Mouse (Mus musculus) embryo, embryonic 11.5 days (tissue): ENCODE measurements around the gene Dnah14.

Experiments used
- DNase-seq: peaks from one replicate; pipeline ENCODE4 v3.0.0-alpha.2; 2012; ENCODE audit warnings: low read depth, low spot score

Gene Dnah14

DNA sequence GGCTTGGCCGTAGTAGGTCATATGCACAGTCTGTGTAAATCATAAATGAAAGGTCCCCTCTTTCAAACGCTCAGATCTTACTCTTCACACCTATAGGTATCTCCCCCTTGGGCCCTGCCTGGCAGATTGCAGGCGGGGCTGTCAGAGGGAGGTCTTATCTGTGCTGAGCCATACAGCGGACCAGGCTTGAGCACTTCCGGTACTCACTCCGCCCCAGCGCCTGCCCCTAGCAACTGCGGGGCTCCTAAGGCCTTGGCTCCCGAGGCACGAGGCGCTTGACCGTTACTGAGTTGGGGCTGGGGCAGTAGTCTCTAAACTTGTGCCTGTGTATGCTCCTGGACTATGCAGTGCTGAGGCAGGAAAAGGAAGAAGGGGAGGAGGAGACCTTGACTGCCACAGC, at the start of gene Dnah14:
TSS of gene Dnah14 (plus strand) at position 238 of the 400 bp plus-strand sequence.
- no peak for DNase-seq

DNA sequence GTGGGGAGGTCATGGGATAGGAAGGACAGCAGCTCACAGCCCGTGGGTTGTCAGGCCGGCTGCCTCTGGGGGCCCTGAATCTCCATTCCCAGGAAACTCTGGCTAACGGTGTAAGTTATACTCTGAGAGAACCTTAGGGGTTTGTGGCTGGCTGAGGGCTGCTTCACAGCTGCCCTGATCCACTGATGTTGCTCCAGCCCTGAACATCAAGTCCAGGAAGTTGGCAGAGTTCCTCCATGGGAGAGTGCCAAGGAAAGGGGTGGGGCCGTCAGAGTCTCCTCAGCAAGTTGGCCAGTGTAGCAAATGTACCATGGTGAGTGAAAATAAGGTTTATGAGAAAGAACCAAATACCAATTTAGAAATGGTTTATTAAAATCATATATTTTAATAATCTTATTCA, 47.0 kb upstream of the Dnah14 start:
- no peak for DNase-seq

DNA sequence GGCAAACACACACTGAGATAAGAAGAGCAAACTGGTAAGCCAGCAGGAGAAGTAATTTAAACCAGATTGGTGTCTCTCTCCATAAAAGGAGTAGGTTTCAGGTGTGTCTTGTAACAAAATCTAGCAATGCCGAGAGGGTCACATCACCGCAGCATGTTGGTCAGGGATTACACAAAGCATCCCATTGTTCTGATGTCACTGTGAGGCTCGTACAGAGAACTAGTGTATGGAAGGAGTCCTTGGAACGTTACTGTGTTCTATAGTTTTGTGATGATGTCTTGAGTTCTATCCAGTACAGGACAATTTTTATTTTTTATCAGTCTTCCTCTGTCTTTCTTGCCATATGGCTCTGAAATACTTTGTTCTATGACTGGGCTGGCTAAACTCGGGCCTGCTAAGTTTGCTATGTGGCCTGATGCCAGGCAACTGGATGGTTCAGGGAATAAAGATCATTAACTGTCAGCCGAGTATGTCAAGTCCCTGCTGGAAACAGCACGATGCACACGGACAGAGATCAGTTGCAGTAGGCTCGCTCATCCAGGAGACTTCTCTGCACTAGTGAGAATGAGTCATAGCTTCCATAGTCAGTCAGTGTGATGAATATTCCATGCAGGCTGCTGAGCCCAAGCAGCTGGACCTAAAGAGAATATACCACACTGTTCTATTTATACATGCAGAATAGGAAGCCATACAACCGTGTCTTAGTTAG, 41.0 kb upstream of the Dnah14 start:
- DNase-seq: no peak

DNA sequence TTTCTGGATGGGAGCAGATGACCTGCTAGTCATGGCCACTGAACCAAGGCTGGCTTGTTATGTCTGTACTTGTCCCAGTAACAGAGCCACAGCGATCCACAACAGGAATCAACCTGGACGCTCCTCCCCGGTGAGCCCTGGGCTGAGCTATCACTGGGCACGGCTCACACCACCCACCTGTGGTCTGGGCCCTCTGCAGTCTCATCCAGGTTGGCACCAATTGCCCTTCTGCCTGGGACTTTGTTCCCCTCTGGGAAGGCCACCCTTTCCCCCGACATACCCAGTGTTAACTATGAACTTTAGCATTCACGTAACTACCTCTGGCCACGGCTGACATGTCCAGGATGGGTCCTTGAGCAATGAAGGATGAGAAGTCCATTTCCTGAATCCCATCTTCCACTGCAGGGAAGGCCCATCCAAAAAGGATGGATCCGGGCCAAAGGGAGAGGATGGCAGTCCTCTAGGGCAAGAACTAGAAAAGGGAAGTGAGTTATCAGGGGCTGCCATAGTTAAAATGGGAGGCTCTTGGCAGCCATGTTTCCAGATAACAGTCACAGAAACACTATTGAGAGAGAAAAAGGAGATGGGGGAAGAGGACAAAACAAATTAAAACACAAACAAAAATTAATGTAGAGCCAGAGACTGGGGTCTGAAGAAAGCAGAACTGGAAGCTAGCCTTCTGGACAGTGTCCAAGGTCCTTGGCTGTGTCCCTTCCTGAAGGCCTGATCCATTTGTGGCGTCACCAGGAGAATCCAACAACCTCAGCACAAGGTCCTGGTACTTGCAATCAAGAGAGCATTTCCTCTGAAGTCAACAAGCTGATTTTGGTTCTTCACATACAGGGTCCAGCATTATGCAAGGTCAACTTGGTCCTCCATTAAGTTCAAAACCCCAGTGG, 38.5 kb upstream of the Dnah14 start:
- no peak for DNase-seq

DNA sequence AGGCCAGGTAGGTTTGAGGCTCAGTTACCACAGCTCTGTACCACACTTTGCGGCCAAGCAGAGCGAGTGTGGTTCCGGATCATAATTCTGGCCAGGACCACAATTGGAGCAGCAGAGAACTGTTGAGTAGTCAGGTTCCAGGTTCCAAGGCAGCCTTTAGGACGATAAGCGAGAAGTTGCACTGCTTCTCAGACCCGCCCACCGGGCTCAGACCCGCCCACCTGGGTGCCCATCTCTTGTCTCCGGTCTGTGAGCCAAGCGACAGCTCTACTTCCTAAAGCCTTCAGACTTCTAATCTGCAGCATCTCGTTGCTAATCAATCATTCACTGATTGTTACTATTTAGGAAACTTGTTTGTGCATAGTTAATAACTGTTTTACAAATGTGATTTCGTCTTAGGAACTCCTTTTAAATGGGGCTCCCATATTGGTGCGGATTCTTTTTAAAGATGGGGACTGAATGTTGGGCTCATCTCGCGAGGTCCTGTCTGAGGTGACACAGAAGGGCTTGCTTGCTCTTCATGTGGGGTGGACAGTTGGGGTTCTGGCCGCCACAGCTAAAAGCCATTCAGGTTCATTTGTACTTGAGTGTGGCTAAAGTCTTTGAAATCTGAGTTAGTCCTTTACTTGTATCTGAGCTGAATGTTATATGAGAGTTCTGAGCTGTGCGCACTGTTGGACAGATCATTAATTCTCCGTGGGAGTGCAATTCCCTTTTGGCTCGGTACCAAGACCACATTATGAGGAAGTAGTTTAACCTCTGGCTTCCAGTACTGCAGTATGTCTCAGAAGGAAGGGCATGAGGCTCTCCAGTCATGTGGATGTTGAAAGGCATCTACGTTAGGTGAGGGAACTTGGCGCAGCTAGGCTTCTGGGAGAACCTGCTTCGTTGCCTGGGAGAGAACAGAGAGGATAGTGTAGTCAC, 36.3 kb upstream of the Dnah14 start:
- no peak for DNase-seq

DNA sequence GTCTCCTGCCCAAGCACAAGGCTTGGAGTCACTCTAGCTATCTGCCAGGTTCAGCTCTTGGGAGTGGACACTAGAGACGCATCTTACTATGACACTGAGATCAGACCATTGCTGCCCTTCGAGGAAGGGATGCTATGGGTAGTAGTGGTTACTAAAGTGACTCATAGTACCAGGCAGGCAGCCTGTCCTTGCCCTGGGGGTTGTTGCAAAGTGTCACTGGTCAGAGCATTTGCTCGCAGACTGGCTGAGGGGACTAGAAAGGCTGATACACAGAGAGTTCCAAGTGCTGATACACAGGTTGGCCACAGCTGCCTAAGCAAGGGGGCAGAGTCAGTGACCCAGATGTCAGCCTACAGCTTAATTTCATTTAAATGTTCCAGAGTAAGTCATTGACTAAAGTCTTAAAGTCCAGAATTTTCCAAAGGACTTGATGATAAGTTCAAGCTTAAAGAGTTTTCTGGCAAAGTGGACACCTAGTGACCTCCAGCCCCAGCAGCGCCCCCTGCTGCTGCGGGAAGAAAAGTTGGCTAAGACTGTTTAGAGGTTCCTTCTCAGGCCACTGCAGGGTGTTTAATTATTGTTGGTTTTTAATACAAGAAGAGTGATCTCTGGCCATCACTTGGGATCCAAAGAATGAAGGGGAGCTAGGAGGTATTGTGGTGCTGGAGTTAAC, 32.5 kb upstream of the Dnah14 start:
- no peak for DNase-seq

DNA sequence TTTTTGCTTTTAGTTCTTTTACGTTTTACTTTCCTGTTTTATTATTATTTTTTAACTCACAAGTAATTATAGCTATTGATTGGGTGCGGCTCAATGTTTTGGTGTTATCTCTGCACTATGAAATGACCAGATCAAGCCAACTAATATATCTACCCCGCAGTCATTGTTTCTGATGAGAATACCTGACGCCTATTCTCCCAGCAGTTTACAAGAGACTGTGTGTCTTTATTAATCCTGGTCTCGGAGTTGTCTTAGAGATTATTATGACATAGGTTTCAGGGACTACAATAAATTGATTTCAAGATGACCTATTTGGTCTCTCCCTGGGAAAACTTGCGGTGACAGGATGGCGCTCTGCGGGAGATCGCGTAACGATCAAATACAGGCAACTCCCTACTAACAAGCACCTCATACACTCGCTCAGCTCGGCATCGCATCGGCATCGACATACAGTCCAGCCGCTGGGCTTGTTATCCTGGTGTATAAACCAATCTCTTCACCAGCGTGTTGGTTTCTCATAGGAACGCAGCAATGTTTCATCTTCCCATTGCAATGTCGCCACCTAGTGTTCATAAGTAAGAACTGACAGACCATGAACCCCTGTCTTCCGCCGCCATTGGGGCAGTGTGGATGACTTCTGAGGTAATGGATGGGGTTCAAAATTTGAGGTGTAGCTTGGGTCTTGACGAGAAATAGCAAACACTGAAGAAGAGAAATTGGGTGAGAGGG, 31.2 kb upstream of the Dnah14 start:
- peak; percentile 72 for DNase-seq

DNA sequence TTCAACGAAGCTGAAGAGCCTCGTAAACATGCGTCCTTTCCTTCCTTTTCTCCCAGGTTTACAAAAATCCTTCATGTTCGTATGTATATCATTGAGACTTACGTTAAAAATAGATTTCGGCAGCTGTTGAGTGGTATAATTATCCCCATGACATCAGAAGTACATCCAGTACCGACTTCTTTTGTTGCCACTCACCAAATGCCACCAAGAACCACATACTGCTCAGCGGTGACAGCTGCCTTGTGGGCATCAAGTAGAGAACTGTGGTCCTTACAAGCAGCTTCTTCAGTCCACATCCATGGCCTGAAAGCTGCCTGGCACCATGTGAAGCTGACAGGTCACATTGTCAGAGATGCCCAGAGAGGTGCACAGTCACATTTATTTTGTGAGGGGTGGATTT, 26.4 kb upstream of the Dnah14 start:
- no peak for DNase-seq

DNA sequence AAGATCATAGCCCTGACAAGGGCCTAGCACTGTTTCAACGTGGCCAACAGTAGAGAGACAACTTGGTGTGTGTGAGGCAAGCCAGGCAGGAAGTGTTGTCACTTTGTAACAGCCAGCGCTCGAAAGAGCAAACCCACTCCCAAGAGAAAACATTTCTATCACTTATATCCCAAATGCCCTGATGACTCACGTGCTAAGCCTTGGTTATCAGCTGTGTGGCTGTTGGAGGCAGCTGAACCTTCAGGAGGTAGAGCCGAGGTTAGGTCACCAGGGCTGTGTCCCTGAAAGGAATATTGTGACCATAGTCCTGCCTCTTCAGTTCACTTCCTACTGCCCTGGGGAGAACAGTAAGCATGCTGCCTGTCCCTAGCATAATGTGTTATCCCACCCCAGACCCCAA, 25.5 kb upstream of the Dnah14 start:
- DNase-seq: no peak

DNA sequence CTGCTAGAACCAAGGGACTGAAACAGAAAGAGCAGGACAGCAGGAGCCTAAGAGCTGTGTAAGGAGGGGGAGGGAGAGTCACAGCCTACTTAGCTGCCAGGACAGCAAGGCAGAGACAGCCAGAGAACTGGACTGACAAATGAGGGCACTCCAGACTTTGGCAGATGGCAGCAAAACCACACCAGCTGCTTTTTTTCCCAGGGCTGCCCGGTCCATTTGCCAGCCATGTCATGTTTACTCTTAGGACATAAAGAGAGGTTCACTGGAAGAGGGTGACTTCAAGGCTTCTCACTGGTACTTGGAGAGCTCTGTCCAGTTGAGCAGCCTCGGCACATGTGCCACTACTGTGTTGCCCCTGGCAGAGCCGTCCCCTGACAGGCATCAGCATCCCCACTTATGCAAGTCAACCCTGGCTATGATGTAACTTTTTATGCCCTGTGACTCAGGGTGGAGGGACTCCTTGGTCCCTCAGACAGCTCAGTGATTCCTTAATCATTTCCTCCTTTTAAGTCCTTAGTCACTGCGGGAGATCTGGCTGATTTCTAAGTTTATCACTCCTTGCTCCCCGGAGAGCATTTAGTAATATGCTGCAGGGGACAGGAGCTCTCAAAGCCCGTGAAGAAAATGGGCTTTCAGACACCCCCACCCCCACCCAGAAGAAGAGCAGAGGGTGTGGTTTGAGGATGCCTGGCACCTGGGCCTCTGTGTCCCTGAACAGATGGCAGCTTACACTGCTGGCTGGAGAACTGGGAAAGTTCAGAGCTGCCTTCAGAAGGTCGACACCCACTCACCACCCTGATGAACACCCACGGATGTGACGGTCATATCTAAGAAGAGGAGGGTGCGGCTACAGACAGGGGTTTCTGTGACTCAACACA, 23.6 kb upstream of the Dnah14 start:
- DNase-seq: no peak

DNA sequence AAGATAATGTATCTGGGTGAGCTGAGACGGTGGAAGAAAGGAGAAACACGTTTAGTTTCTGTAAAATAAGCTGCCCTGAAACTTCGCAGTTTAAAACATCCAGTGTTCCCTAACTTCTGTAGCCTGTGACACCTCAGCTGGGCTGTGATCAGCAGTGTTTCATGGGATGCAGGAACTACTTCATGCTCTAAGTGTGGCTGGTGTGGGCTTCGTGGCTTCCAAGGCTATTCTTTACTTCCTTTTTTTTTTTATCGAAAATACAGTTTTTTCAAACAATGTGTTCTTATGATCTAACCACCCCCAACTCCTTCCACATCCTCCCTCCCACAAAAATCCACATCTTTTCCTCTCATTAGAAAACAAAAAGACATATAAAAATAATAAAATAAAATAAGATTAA, 20.9 kb upstream of the Dnah14 start:
- DNase-seq: no peak

DNA sequence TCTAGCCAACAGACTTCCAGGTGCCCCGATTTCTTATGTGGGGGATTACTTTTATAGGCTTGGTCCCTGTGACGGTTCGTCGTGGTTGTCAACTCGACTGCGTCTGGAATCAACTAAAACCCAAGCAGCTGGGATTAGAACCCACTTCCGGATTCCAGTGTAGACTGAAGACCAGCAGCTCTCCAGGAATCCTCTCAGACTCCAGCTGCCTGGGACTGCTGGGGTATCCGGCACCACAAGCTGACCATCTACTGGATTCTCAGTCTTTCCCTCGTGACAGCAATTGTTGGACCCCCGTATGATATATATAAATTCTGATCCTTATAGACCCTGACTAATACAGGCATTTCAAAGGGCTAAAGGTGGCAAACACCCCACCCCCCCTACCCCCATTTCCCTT, 16.7 kb upstream of the Dnah14 start:
- no peak for DNase-seq

DNA sequence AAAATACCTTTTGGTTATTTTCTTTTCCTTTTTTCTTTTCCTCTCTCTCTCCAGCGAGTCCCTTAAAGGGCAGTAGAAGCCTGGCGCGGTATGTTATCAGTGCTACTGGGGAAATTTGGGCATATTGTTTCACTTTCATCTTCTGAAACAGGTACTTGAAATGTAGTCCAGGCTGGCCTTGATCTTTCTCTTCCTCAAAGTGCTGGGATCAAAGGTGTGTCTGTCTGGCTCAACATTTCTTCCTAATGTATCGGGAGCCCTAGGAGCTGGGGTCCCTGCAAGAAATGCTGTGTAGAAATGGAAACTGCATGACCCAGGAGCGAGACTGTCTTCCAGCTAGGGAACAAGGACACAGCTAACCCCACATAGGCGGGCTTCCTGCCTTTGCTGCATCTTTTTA, 16.0 kb upstream of the Dnah14 start:
- no peak for DNase-seq

DNA sequence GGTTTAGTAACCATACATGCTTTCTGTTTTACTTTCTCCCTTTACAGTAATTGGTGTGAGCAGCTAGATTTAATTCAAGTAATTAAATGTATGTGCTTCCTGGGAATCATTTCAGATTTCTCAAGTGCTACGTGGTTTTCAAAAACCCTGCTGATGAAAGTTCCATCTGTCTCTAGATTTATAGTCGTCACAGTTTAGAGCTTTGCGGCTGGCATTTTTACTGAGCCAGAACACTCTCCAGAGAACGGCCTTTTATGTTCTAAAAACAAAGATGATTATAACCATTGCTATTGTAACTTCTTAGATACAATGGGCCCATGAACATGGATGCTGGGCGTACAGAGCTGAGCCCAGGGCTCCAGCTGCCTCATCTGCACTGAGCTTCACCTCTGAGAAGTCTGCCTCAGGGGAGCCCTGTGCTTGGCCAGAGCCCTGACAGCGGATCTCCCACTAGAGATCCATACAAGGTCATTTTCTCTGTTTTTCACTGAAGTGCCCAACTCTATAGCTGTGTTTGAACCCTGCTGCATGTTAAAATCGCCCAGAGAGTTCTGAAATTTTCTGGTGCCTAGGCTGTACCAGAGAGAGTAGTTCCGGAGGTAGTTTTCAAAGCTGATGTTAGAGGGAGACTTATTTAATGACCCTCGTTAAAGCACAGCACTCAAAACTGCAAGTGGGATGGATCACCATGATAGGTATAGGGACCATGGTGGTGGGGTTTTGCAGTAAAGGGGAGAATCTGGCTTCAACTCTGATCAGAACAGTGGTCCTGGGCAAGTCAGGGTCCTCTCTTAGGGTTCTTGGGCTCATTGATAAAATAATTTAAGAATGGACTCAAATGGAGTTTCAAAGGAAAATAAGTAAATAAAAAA, 15.2 kb upstream of the Dnah14 start:
- DNase-seq: no peak

DNA sequence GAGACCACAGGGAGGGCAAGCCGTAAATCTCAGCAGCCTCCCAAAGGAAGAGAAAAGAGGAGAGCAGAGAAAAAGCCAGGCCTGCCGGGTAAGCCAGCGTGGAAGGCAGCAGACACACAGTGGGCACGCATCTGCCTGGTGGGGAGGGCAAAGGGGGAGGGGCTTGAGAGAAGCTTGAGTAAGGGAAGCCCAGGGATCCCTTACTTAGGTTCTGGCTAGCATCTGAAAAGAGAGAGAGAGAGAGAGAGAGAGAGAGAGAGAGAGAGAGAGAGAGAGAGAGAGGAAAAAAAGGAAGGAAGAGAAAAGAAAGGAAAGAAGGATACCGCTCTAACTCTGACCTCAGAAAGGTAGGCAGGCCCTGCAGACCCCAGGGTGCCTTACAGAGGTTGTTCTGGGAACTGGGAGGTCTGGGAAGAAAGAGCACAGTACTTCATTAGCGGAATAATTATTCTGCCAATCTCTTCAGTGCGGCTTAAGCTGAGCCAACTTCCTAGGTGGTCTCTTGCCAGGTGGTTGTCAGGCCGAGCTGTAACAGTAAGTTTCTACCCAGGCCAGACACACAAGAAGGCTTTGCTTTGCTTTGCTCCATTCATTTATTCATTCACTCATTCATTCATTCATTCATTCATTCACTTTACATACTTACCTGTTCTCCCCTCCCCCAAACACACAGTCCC, 14.5 kb upstream of the Dnah14 start:
- DNase-seq: no peak

DNA sequence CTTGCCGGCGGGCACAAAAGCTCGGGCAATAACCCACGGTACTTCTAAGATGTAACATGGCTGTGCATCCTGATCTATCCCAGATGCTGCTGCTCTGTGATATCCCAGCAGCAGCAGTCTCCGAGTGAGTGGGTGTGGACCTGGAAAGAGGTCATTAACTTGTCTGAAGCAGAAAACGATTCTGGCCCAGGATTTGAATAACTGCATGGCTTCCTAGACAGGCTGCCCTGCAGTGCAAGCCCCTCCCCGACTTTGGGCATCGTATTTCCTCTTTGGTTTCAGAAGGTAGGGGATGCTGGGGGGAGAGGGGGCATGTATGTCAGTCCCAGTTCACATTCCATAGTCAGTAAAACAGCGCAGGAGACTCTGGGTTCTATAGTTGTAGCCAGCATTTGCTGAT, 6.9 kb upstream of the Dnah14 start:
- no peak for DNase-seq

DNA sequence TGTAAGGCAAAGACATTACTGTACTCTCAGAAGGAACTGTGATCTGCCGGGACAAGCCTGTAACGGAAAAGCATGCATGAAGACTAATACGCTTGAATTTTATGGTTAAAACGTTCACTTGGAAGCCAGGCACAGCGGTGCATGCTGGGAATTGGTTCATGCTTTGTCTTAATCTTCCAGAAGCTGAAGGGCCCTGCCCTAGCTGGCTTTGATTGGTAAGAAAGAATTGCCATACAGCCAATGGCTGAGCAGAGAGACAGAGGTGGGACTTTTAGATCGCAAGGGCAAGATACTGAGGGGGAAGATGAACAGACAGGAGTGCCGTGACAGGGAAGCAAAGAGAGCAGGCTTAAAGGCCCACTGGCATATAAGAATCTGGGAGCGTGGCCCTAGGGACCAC, 6.8 kb downstream of the Dnah14 start:
- DNase-seq: no peak

DNA sequence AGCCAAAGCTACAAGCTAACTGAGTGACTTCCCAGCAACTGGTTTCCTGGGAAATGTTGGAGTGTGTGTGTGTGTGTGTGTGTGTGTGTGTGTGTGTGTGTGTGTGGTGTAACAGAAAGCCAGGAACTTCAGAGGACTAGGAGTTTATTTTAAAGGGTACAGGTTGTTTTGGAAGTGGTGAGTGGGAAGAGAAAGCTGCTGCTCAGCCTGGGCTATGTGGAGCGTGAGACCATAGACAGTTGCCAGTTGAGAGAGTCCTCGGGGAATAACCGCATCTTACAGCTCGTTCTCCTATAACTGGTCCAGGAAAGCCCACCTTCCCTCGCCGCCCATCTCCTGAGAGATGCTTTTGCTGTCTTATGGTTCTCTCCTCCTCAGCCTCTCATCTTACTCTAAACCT, 12.8 kb downstream of the Dnah14 start:
- no peak for DNase-seq
